Mouse (Mus musculus) liver, embryonic 11.5 days (tissue): Measurements from ENCODE around the gene Fbxl15. TPM values are rescaled to one million over a fixed set of nuclear protein-coding genes. Genes with fewer than 3 reads are reported as not detected.

Experiments
- ATAC-seq: fragments of 200-750 bp; cut with Nextera tagmentation; replicated peaks from 2 replicates; pipeline ENCODE4 v1.8.0; 2017; ENCODE audit warnings: moderate number of reproducible peaks, mild to moderate bottlenecking, moderate TSS enrichment, moderate library complexity; ENCODE audit not compliant: low FRiP score
- DNase-seq: peaks from one replicate; pipeline ENCODE4 v3.0.0-alpha.2; 2017; ENCODE audit warnings: low spot score
- H3K27ac ChIP-seq: fragments of 300-500 bp; sonication (generic); 2 replicates; pipeline ENCODE4 v1.5.1; 2014; ENCODE audit warnings: mild to moderate bottlenecking, low read depth, low read length, control low read depth
- H3K27me3 ChIP-seq: fragments of 300-500 bp; sonication (generic); replicated peaks from 2 replicates; pipeline ENCODE4 v1.6.1; 2014; ENCODE audit warnings: low read length, mixed read lengths; ENCODE audit not compliant: control insufficient read depth, insufficient read depth
- H3K36me3 ChIP-seq: fragments of 300-500 bp; sonication (generic); 2 replicates; pipeline ENCODE4 v1.6.1; 2014; ENCODE audit warnings: mild to moderate bottlenecking, low read length, moderate library complexity, mixed read lengths; ENCODE audit not compliant: control insufficient read depth, insufficient read depth
- H3K4me1 ChIP-seq: fragments of 300-500 bp; sonication (generic); replicated peaks from 2 replicates; pipeline ENCODE4 v1.6.1; 2014; ENCODE audit warnings: low read length, mixed read lengths; ENCODE audit not compliant: control insufficient read depth, insufficient read depth
- H3K4me2 ChIP-seq: fragments of 300-500 bp; sonication (generic); 2 replicates; pipeline ENCODE4 v1.6.1; 2014; ENCODE audit warnings: mild to moderate bottlenecking, control low read depth, moderate library complexity
- H3K4me3 ChIP-seq: fragments of 300-500 bp; sonication (generic); 2 replicates; pipeline ENCODE4 v1.5.1; 2014; ENCODE audit warnings: low read depth, low read length, control low read depth
- H3K9ac ChIP-seq: fragments of 300-500 bp; sonication (generic); 2 replicates; pipeline ENCODE4 v1.6.1; 2014; ENCODE audit warnings: low read depth, low read length, control low read depth
- H3K9me3 ChIP-seq: fragments of 300-500 bp; sonication (generic); 2 replicates; pipeline ENCODE4 v1.6.1; 2016; ENCODE audit warnings: low read length, inconsistent platforms, mixed read lengths; ENCODE audit not compliant: control insufficient read depth
- WGBS: fragments of 180-500 bp; shearing (Covaris S2); extraction: QIAGEN DNeasy Blood & Tissue Kit; methylation state at CpG from one replicate; pipeline ENCODE4 v1.1.7; 2014; 5-methylcytosine and 5-hydroxymethylcytosine counted together
- polyA plus RNA-seq: library from polyadenylated mRNA; unstranded; fragments of >200 nt; fragmentation: Nextera tagmentation; extraction: Ambion mirVana; gene quantifications from 2 replicates; pipeline ENCODE4 v1.2.1, GENCODE M21; 2014

Gene Fbxl15
- polyA plus RNA-seq, 1 experiment from 2014 or later, result 16.4 TPM

GRCm38 (mm10) chr19:46306268-46306610, 21.7 kb upstream of the Fbxl15 start:
- H3K4me3 ChIP-seq, result peak overlapping the region; percentile 79
- peaks cover 16% of the 10 kb centered on the region for H3K4me1 ChIP-seq
- WGBS, result 60% methylated on average over 5 of the region's 5 CpGs
- peak overlapping the region; percentile 70 for H3K9ac ChIP-seq
- DNase-seq (no peak), ATAC-seq (no peak)
- no peaks in the 10 kb centered on the region for H3K9me3 ChIP-seq
- peaks cover 6% of the 10 kb centered on the region for H3K36me3 ChIP-seq
- peak overlapping the region; percentile 99 for H3K4me2 ChIP-seq
- H3K27me3 ChIP-seq, result peaks cover 16% of the 10 kb centered on the region
- no peak overlapping the region for H3K27ac ChIP-seq

- Histone ChIP-seq H3K4me1 (peaks cover 16% of the 10 kb centered on the region), H3K4me3 (no peak overlapping the region), H3K27me3 (peaks cover 16% of the 10 kb centered on the region), H3K36me3 (peaks cover 10% of the 10 kb centered on the region), H3K4me2 (no peak overlapping the region), H3K9ac (no peak overlapping the region), H3K9me3 (no peaks in the 10 kb centered on the region), H3K27ac (no peak overlapping the region)
- 88% methylated on average over 9 of the region's 9 CpGs for WGBS
- DNase-seq (peak; percentile 30), ATAC-seq (no peak)
These were observed 21.2 kb upstream of the Fbxl15 start for GRCm38 (mm10) chr19:46306751-46307289.

GRCm38 (mm10) chr19:46307781-46308180, 20.2 kb upstream of the Fbxl15 start:
- Histone ChIP-seq H3K4me1 (peaks cover 16% of the 10 kb centered on the region), H3K27ac (no peak overlapping the region), H3K36me3 (peaks cover 13% of the 10 kb centered on the region), H3K4me3 (no peak overlapping the region), H3K27me3 (peaks cover 21% of the 10 kb centered on the region), H3K9ac (no peak overlapping the region), H3K9me3 (no peaks in the 10 kb centered on the region), H3K4me2 (no peak overlapping the region)
- DNase-seq (peak; percentile 27), ATAC-seq (no peak)
- 78% methylated on average over 16 of the region's 16 CpGs for WGBS

GRCm38 (mm10) chr19:46308303-46308702, 19.7 kb upstream of the Fbxl15 start:
- H3K4me2 ChIP-seq, result peak overlapping the region; percentile 95
- ATAC-seq (no peak), DNase-seq (peak; percentile 33)
- peaks cover 16% of the 10 kb centered on the region for H3K4me1 ChIP-seq
- peaks cover 23% of the 10 kb centered on the region for H3K27me3 ChIP-seq
- no peaks in the 10 kb centered on the region for H3K9me3 ChIP-seq
- peak overlapping the region; percentile 52; the same call in 1 of the 2 replicates for H3K4me3 ChIP-seq
- WGBS, result 62% methylated on average over 16 of the region's 16 CpGs
- no peak overlapping the region for H3K27ac ChIP-seq
- H3K36me3 ChIP-seq, result peaks cover 13% of the 10 kb centered on the region
- peak overlapping the region; percentile 69; the same call in 1 of the 2 replicates for H3K9ac ChIP-seq

- DNase-seq (peak; percentile 83), ATAC-seq (0 out of 2 replicates have a peak, but pooled peaks have one; percentile 8)
- H3K27ac ChIP-seq, result no peak overlapping the region
- no peaks in the 10 kb centered on the region for H3K9me3 ChIP-seq
- WGBS, result 2% methylated on average over 47 of the region's 47 CpGs
- H3K27me3 ChIP-seq, result peaks cover 27% of the 10 kb centered on the region
- peak overlapping the region; percentile 52 for H3K4me3 ChIP-seq
- H3K4me1 ChIP-seq, result peaks cover 21% of the 10 kb centered on the region
- H3K36me3 ChIP-seq, result peaks cover 13% of the 10 kb centered on the region
- peak overlapping the region; percentile 69 for H3K9ac ChIP-seq
- H3K4me2 ChIP-seq, result peak overlapping the region; percentile 95
These were observed 19.1 kb upstream of the Fbxl15 start for GRCm38 (mm10) chr19:46308706-46309435.

GRCm38 (mm10) chr19:46309651-46310305, 18.2 kb upstream of the Fbxl15 start:
- Histone ChIP-seq H3K27ac (no peak overlapping the region), H3K9me3 (no peaks in the 10 kb centered on the region), H3K4me3 (no peak overlapping the region), H3K4me1 (peaks cover 30% of the 10 kb centered on the region), H3K9ac (no peak overlapping the region), H3K36me3 (peaks cover 13% of the 10 kb centered on the region), H3K27me3 (peaks cover 33% of the 10 kb centered on the region), H3K4me2 (no peak overlapping the region; the same call in 1 of the 2 replicates)
- WGBS, result 78% methylated on average over 21 of the region's 21 CpGs
- peak; percentile 31 for DNase-seq
- ATAC-seq, result no peak

GRCm38 (mm10) chr19:46310312-46310865, 17.6 kb upstream of the Fbxl15 start:
- no peak for ATAC-seq
- 90% methylated on average over 12 of the region's 12 CpGs for WGBS
- no peak overlapping the region for H3K9ac ChIP-seq
- H3K4me2 ChIP-seq, result no peak overlapping the region
- no peak overlapping the region for H3K27ac ChIP-seq
- peak; percentile 30 for DNase-seq
- H3K9me3 ChIP-seq, result no peaks in the 10 kb centered on the region
- H3K4me1 ChIP-seq, result peaks cover 32% of the 10 kb centered on the region
- H3K27me3 ChIP-seq, result peaks cover 38% of the 10 kb centered on the region
- peaks cover 13% of the 10 kb centered on the region for H3K36me3 ChIP-seq
- no peak overlapping the region for H3K4me3 ChIP-seq

- ATAC-seq, result no peak
- no peaks in the 10 kb centered on the region for H3K9me3 ChIP-seq
- H3K36me3 ChIP-seq, result peaks cover 13% of the 10 kb centered on the region
- H3K27ac ChIP-seq, result no peak overlapping the region
- H3K4me2 ChIP-seq, result no peak overlapping the region
- H3K27me3 ChIP-seq, result peaks cover 48% of the 10 kb centered on the region
- peak; percentile 28 for DNase-seq
- 91% methylated on average over 9 of the region's 9 CpGs for WGBS
- peaks cover 36% of the 10 kb centered on the region for H3K4me1 ChIP-seq
- H3K4me3 ChIP-seq, result no peak overlapping the region
- no peak overlapping the region for H3K9ac ChIP-seq
These were observed 16.6 kb upstream of the Fbxl15 start for GRCm38 (mm10) chr19:46311341-46311740.
